Mouse (Mus musculus): ENCODE results near the gene Anxa9. TPM values are rescaled to one million over a fixed set of nuclear protein-coding genes. Genes with fewer than 3 reads are reported as not detected.

Gene Anxa9
- total and polyA plus RNA-seq, 3 experiments = 1.5 to 4.1 (median 2.5) TPM

- in situ Hi-C loops (cut with MboI; ENCODE audit: low pct_ligation_motif_present, low pct_unique_long_range_greater_than_20kb, low sequenced_read_pairs) (loop anchor here (5.0 kb wide), 1 partner anchor 36 kb away; no protein-coding TSS in a partner anchor), dilution Hi-C loops (cut with MboI; ENCODE audit: extremely low pct_ligation_motif_present, extremely low pct_unique_long_range_greater_than_20kb, low sequenced_read_pairs) (no loop called here)
- TF ChIP-seq NELFE (IDR thresholded peaks at IDR 0.05; ENCODE audit: low read depth, low read length) (no peak), MEF2A (IDR thresholded peaks at IDR 0.05; ENCODE audit: borderline replicate concordance, low read depth, low read length) (no peak), E2F4 (IDR thresholded peaks at IDR 0.05; ENCODE audit: insufficient replicate concordance, low read depth, low read length) (no peak), JUND (conservative IDR thresholded peaks at IDR 0.05; ENCODE audit: low read depth, low read length) (no peak), CTCF (conservative IDR thresholded peaks at IDR 0.05 in 1 of 2, IDR thresholded peaks at IDR 0.05 in 1 of 2; ENCODE audit: low read depth in 2 of 2, low read length in 2 of 2) (no peak), RCOR1 (conservative IDR thresholded peaks at IDR 0.05; ENCODE audit: low read depth, low read length) (no peak), SMC3 (IDR thresholded peaks at IDR 0.05; ENCODE audit: low read depth, low read length) (no peak), EP300 (IDR thresholded peaks at IDR 0.05; ENCODE audit: low read length) (no peak), ZKSCAN1 (IDR thresholded peaks at IDR 0.05; ENCODE audit: borderline replicate concordance, low read depth, low read length) (no peak), MAX (IDR thresholded peaks at IDR 0.05; ENCODE audit: low read length) (no peak), UBTF (IDR thresholded peaks at IDR 0.05; ENCODE audit: low read depth, low read length) (no peak; the same call in 1 of the 2 replicates), POLR2AphosphoS2 (IDR thresholded peaks at IDR 0.05; ENCODE audit: low read depth, low read length) (no peak), NRF1 (IDR thresholded peaks at IDR 0.05; ENCODE audit: low read depth, low read length) (no peak), USF2 (conservative IDR thresholded peaks at IDR 0.05; ENCODE audit: low read depth, low read length) (no peak), MYC (IDR thresholded peaks at IDR 0.05; ENCODE audit: low read depth, low read length) (no peak), BHLHE40 (IDR thresholded peaks at IDR 0.05; ENCODE audit: low read depth, low read length) (no peak)
- Histone ChIP-seq H3K36me3 (replicated peaks in 1 of 2; ENCODE audit: control insufficient read depth in 1 of 2, insufficient read depth in 1 of 2, low read length in 1 of 2) (peaks cover 17 to 33% of the 10 kb centered on the region in 2 experiments), H3K9ac (ENCODE audit: insufficient read depth, low read depth) (peak overlapping the region; percentile 97), H3K4me3 (replicated peaks in 1 of 3; ENCODE audit: low read depth in 2 of 3, low read length in 2 of 3, poor library complexity in 1 of 3) (peak overlapping the region; percentile 79 to 85 (median 83)), H3K9me3 (replicated peaks; ENCODE audit: low read length) (no peaks in the 10 kb centered on the region), H3K4me2 (ENCODE audit: insufficient read depth, low read depth, poor library complexity, severe bottlenecking) (peak overlapping the region; percentile 100), H3K27ac (ENCODE audit: insufficient read depth, low read depth) (peak overlapping the region; percentile 34), H3K4me1 (ENCODE audit: control insufficient read depth in 1 of 2, insufficient read depth in 2 of 2) (peaks cover 24 to 55% of the 10 kb centered on the region in 2 experiments), H3K79me2 (replicated peaks; ENCODE audit: control insufficient read depth, extremely low read depth, insufficient read depth, poor library complexity, severe bottlenecking) (peaks cover 46% of the 10 kb centered on the region), H3K27me3 (replicated peaks) (no peaks in the 10 kb centered on the region)
- no peak for DNase-seq (ENCODE audit: extremely low read depth)
These were observed 9.0 kb upstream of the Anxa9 start for GRCm38 (mm10) chr3:95315844-95316550.

- in situ Hi-C loops (cut with MboI; ENCODE audit: low pct_ligation_motif_present, low pct_unique_long_range_greater_than_20kb, low sequenced_read_pairs) = loop anchor here (5.0 kb wide), 1 partner anchor 37 kb away; no protein-coding TSS in a partner anchor
- peak overlapping the region; percentile 79 to 85 (median 83) for H3K4me3 ChIP-seq (replicated peaks in 1 of 3; ENCODE audit: low read depth in 2 of 3, low read length in 2 of 3, poor library complexity in 1 of 3)
- peak overlapping the region; percentile 100 for H3K4me2 ChIP-seq (ENCODE audit: insufficient read depth, low read depth, poor library complexity, severe bottlenecking)
- peaks cover 24 to 55% of the 10 kb centered on the region in 2 experiments for H3K4me1 ChIP-seq (ENCODE audit: control insufficient read depth in 1 of 2, insufficient read depth in 2 of 2)
- peak overlapping the region; percentile 34 for H3K27ac ChIP-seq (ENCODE audit: insufficient read depth, low read depth)
- peaks cover 45% of the 10 kb centered on the region for H3K79me2 ChIP-seq (replicated peaks; ENCODE audit: control insufficient read depth, extremely low read depth, insufficient read depth, poor library complexity, severe bottlenecking)
- no peaks in the 10 kb centered on the region for H3K27me3 ChIP-seq (replicated peaks)
- peaks cover 10 to 26% of the 10 kb centered on the region in 2 experiments for H3K36me3 ChIP-seq (replicated peaks in 1 of 2; ENCODE audit: control insufficient read depth in 1 of 2, insufficient read depth in 1 of 2, low read length in 1 of 2)
- DNase-seq (ENCODE audit: extremely low read depth) = peak; percentile 70
- H3K9ac ChIP-seq (ENCODE audit: insufficient read depth, low read depth) = peak overlapping the region; percentile 97
- dilution Hi-C loops (cut with MboI; ENCODE audit: extremely low pct_ligation_motif_present, extremely low pct_unique_long_range_greater_than_20kb, low sequenced_read_pairs) = no loop called here
- H3K9me3 ChIP-seq (replicated peaks; ENCODE audit: low read length) = no peaks in the 10 kb centered on the region
- TF ChIP-seq PAX5 (IDR thresholded peaks at IDR 0.05; ENCODE audit: low read length) (no peak), ZNF384 (IDR thresholded peaks at IDR 0.05; ENCODE audit: low read depth, low read length) (no peak), ZKSCAN1 (IDR thresholded peaks at IDR 0.05; ENCODE audit: borderline replicate concordance, low read depth, low read length) (no peak), EP300 (IDR thresholded peaks at IDR 0.05; ENCODE audit: low read length) (no peak), CHD2 (IDR thresholded peaks at IDR 0.05; ENCODE audit: low read length) (no peak), ELF1 (IDR thresholded peaks at IDR 0.05; ENCODE audit: low read depth, low read length) (peak; percentile 60), CTCF (conservative IDR thresholded peaks at IDR 0.05 in 1 of 2, IDR thresholded peaks at IDR 0.05 in 1 of 2; ENCODE audit: low read depth in 2 of 2, low read length in 2 of 2) (peak in 1 of 2 experiments; percentile 56; a peak in 2 of 4 replicates), ZC3H11A (IDR thresholded peaks at IDR 0.05; ENCODE audit: low read depth, low read length) (no peak), MAZ (IDR thresholded peaks at IDR 0.05; ENCODE audit: low read depth, low read length) (peak; percentile 55; the same call in 1 of the 2 replicates), RAD21 (IDR thresholded peaks at IDR 0.05; ENCODE audit: low read depth, low read length) (no peak; the same call in 1 of the 2 replicates), ETS1 (conservative IDR thresholded peaks at IDR 0.05; ENCODE audit: low read depth, low read length) (no peak; the same call in 1 of the 2 replicates), E2F4 (IDR thresholded peaks at IDR 0.05; ENCODE audit: insufficient replicate concordance, low read depth, low read length) (no peak), UBTF (IDR thresholded peaks at IDR 0.05; ENCODE audit: low read depth, low read length) (peak; percentile 99), HCFC1 (IDR thresholded peaks at IDR 0.05; ENCODE audit: low read depth, low read length) (peak; percentile 35; the same call in 1 of the 2 replicates), ZMIZ1 (IDR thresholded peaks at IDR 0.05; ENCODE audit: low read depth, low read length) (peak; percentile 42; the same call in 1 of the 2 replicates), TBP (conservative IDR thresholded peaks at IDR 0.05; ENCODE audit: low read depth, low read length) (no peak), NELFE (IDR thresholded peaks at IDR 0.05; ENCODE audit: low read depth, low read length) (peak; percentile 78), IRF4 (IDR thresholded peaks at IDR 0.05; ENCODE audit: low read depth, low read length) (peak; percentile 31; the same call in 1 of the 2 replicates)
These were observed 8.3 kb upstream of the Anxa9 start for GRCm38 (mm10) chr3:95315094-95315843.

Measured in CH12.LX (cell line).